Comparison of ENCODE assay signal across 8 mouse cellular contexts in the genomic region with DNA sequence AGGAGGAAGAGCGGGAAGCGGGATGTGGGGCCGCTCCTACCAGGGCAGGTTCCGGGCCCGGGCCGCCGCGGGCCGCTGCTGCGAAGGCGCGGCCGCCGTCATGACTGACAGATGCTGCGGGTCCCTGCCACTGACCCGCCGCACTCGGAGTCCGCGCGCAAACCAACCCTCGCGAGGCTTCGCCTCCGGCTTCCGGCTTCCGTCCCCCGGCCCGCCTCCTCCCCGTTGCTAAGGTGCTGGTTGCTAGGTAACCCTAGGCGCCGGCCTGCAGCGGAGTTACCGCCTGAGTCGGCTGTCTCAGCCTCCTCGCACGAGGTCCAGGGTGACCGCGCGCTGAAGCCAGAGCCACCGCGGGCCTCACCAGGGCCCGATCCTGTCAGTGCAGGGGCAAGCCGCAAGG. TPM values are rescaled to one million over a fixed set of nuclear protein-coding genes. Genes with fewer than 3 reads are reported as not detected.
DNase-seq lines count a peak whose midpoint lies in the region; ATAC-seq and TF ChIP-seq lines count a peak whose summit lies in the region.

A gene (minus strand): TSS at position 171 of the 400 bp plus-strand sequence.

- CTCF ChIA-PET in Patski (lab: Charles Lee) = no interaction called here

- POLR2A ChIA-PET in Patski (lab: Charles Lee) = no interaction called here

- peak within 1 kb of the TSS; percentile 83 for H3K4me2 ChIP-seq in hindbrain, embryonic 14.5 days (replicated peaks)

- under 1% methylated on average over 32 of the region's 44 CpGs for WGBS in hindbrain, embryonic 14.5 days

- DNase-seq in Patski (ENCODE audit: low read depth, low spot score) = peak; percentile 86
- peak; percentile 94 for DNase-seq in cerebellum, postnatal 14 days
- DNase-seq in frontal cortex, postnatal 25 days (ENCODE audit: low spot score in 2 of 2) = peak; percentile 82 to 84
- DNase-seq in hindbrain, embryonic 14.5 days (ENCODE audit: low spot score) = peak; percentile 96
- peak; percentile 94 for DNase-seq in layer of hippocampus, postnatal 36 days
- DNase-seq in lung, postnatal 36 days = peak; percentile 96
- DNase-seq in retina, postnatal 1 day = peak; percentile 98
- peak; percentile 90 to 94 for DNase-seq in urinary bladder, adult 18-20 months (ENCODE audit: low spot score in 2 of 2)

- in situ Hi-C loops in Patski (cut with MboI; ENCODE audit: low pct_unique_long_range_greater_than_20kb) = loop anchor here (5.0 kb wide), 2 partner anchors 77 to 103 kb away; no protein-coding TSS in a partner anchor

- H3K4me1 ChIP-seq in hindbrain, embryonic 14.5 days (replicated peaks; ENCODE audit: control insufficient read depth, insufficient read depth, low read length) = peaks cover 10% of the 10 kb centered on the region

- TF ChIP-seq CTCF in Patski (IDR thresholded peaks at IDR 0.05) = no peak

- H3K36me3 ChIP-seq in hindbrain, embryonic 14.5 days (replicated peaks; ENCODE audit: control insufficient read depth, insufficient read depth) = peaks cover 22% of the 10 kb centered on the region

- no peaks in the 10 kb centered on the region for H3K27me3 ChIP-seq in Patski
- H3K27me3 ChIP-seq in hindbrain, embryonic 14.5 days (ENCODE audit: control insufficient read depth, insufficient read depth, low read length) = no peaks in the 10 kb centered on the region

- no peaks in the 10 kb centered on the region for H3K9me3 ChIP-seq in hindbrain, embryonic 14.5 days (ENCODE audit: control insufficient read depth, low read length)

- peak within 1 kb of the TSS; percentile 88 for H3K9ac ChIP-seq in hindbrain, embryonic 14.5 days

- peak within 1 kb of the TSS; percentile 69 for H3K4me3 ChIP-seq in hindbrain, embryonic 14.5 days (replicated peaks; ENCODE audit: low read length)

- H3K27ac ChIP-seq in hindbrain, embryonic 14.5 days = peak within 1 kb of the TSS; percentile 65; the same call in 1 of the 2 replicates

- peak; percentile 96 for ATAC-seq in Patski
- peak; percentile 95 for ATAC-seq in hindbrain, embryonic 14.5 days (ENCODE audit: low FRiP score)

RNA-seq across cellular contexts. Expression of the gene that starts here (rescaled TPM):
- polyA plus RNA-seq in Patski (2021) = 45.0 TPM
- polyA plus RNA-seq in hindbrain, embryonic 14.5 days (2014; fragmentation: Nextera tagmentation; extraction: Ambion mirVana) = 26.0 and 28.6 TPM in 2 replicates
- total RNA-seq in layer of hippocampus, postnatal 36 days (2021) = 10 to 100 TPM; 18.8 to 19.7 TPM

Comparison
In these comparisons a context has a peak if more than half of its experiments do, and no peak if none do; other contexts are left out.
1. Peak in every context shown above with its lines: DNase-seq, ATAC-seq, H3K4me3 ChIP-seq and H3K27ac ChIP-seq.